Mouse (Mus musculus) G1E (cell line): Measurements from ENCODE around the gene Sh2d4b. TPM values are rescaled to one million over a fixed set of nuclear protein-coding genes. Genes with fewer than 3 reads are reported as not detected.

ENCODE experiments used
- ATAC-seq: 2 replicates; pipeline ENCODE4 v1.8.0; 2016; ENCODE audit warnings: mild to moderate bottlenecking; ENCODE audit not compliant: insufficient number of reproducible peaks, poor library complexity, low FRiP score, severe bottlenecking; ENCODE audit errors: extremely low read depth
- DNase-seq: peaks from one replicate; pipeline ENCODE4 v3.0.0; 2012; ENCODE audit warnings: low spot score
- H3K27me3 ChIP-seq: 2 replicates; pipeline ENCODE4 v1.6.1; 2012; ENCODE audit warnings: mild to moderate bottlenecking, low read length, inconsistent platforms; ENCODE audit not compliant: insufficient read depth
- H3K36me3 ChIP-seq: replicated peaks from 2 replicates; pipeline ENCODE3; 2012; ENCODE audit warnings: mild to moderate bottlenecking, inconsistent platforms
- H3K4me1 ChIP-seq: 2 replicates; pipeline ENCODE4 v1.6.1; 2012; ENCODE audit warnings: low read depth, low read length, inconsistent platforms, mixed read lengths; ENCODE audit not compliant: insufficient read depth
- H3K4me3 ChIP-seq: 2 replicates; pipeline ENCODE4 v1.5.1; 2012; ENCODE audit warnings: low read depth, mild to moderate bottlenecking, inconsistent platforms, low read length, moderate library complexity, mixed read lengths
- H3K9me3 ChIP-seq: replicated peaks from 2 replicates; pipeline ENCODE4 v1.6.1; 2012; ENCODE audit warnings: inconsistent platforms
- CTCF ChIP-seq: IDR thresholded peaks from 2 replicates; pipeline ENCODE4 v1.5.1; 2012; ENCODE audit warnings: low read depth, low read length, inconsistent platforms, mixed read lengths
- GATA1 ChIP-seq: IDR thresholded peaks from 2 replicates; pipeline ENCODE4 v1.6.1; 2012; ENCODE audit warnings: borderline replicate concordance, low read length, inconsistent platforms, mixed read lengths
- GATA2 ChIP-seq: IDR thresholded peaks from 2 replicates; pipeline ENCODE4 v1.6.1; 2012; ENCODE audit warnings: low read depth, low read length, inconsistent platforms, borderline replicate concordance
- POLR2AphosphoS5 ChIP-seq: IDR thresholded peaks from 2 replicates; pipeline ENCODE4 v1.6.1; 2012; ENCODE audit warnings: low read depth, low read length, inconsistent platforms; ENCODE audit not compliant: insufficient replicate concordance
- TAL1 ChIP-seq: conservative IDR thresholded peaks from 2 replicates; pipeline ENCODE4 v1.6.1; 2012; ENCODE audit warnings: low read depth, low read length, inconsistent platforms, mixed read lengths
- polyA plus RNA-seq: library from polyadenylated mRNA; stranded (reverse); fragments of >175 nt; gene quantifications from 2 replicates; pipeline ENCODE4 v1.2.3, GENCODE M21; 2012
- total RNA-seq, 2 experiments: library from RNA; stranded (forward) in 1 of 2; stranded (reverse) in 1 of 2; fragments of 200-1000 nt in 1 of 2; fragments of >200 nt in 1 of 2; fragmentation: Nextera tagmentation in 1 of 2; gene quantifications; 2 replicates each; pipeline ENCODE4 v1.2.3; 2014 to 2017

Sh2d4b gene
- total and polyA plus RNA-seq, 3 experiments = 0.07 to 0.27 TPM; not detected in 1

GRCm38 (mm10) chr14:40924378-40925113 lies 31.5 kb upstream of the Sh2d4b start:
- ATAC-seq = peak; percentile 42
- H3K36me3 ChIP-seq = peaks cover 85% of the 10 kb centered on the region
- no peak for DNase-seq
- H3K9me3 ChIP-seq = no peaks in the 10 kb centered on the region
- H3K4me1 ChIP-seq = peaks cover 72% of the 10 kb centered on the region
- TF ChIP-seq GATA2 (no peak), POLR2AphosphoS5 (no peak), CTCF (no peak), GATA1 (no peak), TAL1 (no peak)
- H3K4me3 ChIP-seq = no peak overlapping the region; the same call in 1 of the 2 replicates
- H3K27me3 ChIP-seq = no peaks in the 10 kb centered on the region

- Histone ChIP-seq H3K27me3 (no peaks in the 10 kb centered on the region), H3K36me3 (peaks cover 91% of the 10 kb centered on the region), H3K4me1 (peaks cover 75% of the 10 kb centered on the region), H3K9me3 (no peaks in the 10 kb centered on the region), H3K4me3 (no peak overlapping the region)
- TF ChIP-seq TAL1 (no peak), CTCF (no peak), GATA1 (no peak), POLR2AphosphoS5 (no peak)
- ATAC-seq (no peak), DNase-seq (no peak)
These were observed 28.2 kb upstream of the Sh2d4b start for GRCm38 (mm10) chr14:40921241-40921640.

GRCm38 (mm10) chr14:40919521-40919920 lies 26.5 kb upstream of the Sh2d4b start:
- DNase-seq (no peak), ATAC-seq (no peak)
- Histone ChIP-seq H3K27me3 (no peaks in the 10 kb centered on the region), H3K36me3 (peaks cover 96% of the 10 kb centered on the region), H3K4me1 (peaks cover 63% of the 10 kb centered on the region), H3K9me3 (no peaks in the 10 kb centered on the region), H3K4me3 (no peak overlapping the region)
- TF ChIP-seq POLR2AphosphoS5 (no peak), GATA1 (no peak), TAL1 (no peak), CTCF (no peak), GATA2 (no peak)

- Histone ChIP-seq H3K27me3 (no peaks in the 10 kb centered on the region), H3K36me3 (peaks cover 97% of the 10 kb centered on the region), H3K4me1 (peaks cover 54% of the 10 kb centered on the region), H3K9me3 (no peaks in the 10 kb centered on the region), H3K4me3 (no peak overlapping the region)
- no peak for TF ChIP-seq GATA1
- no peak for TF ChIP-seq TAL1
- TF ChIP-seq GATA2 = no peak
- TF ChIP-seq POLR2AphosphoS5 = no peak
- TF ChIP-seq CTCF = no peak
- no peak for DNase-seq
- no peak for ATAC-seq
These were observed 25.4 kb upstream of the Sh2d4b start for GRCm38 (mm10) chr14:40918477-40918876.

GRCm38 (mm10) chr14:40917632-40918031 lies 24.6 kb upstream of the Sh2d4b start:
- Histone ChIP-seq H3K27me3 (no peaks in the 10 kb centered on the region), H3K9me3 (no peaks in the 10 kb centered on the region), H3K36me3 (peaks cover 98% of the 10 kb centered on the region), H3K4me1 (peaks cover 50% of the 10 kb centered on the region), H3K4me3 (no peak overlapping the region)
- DNase-seq = peak; percentile 62
- 0 out of 2 replicates have a peak, but pooled peaks have one; percentile 37 for ATAC-seq
- no peak for TF ChIP-seq GATA1
- no peak for TF ChIP-seq POLR2AphosphoS5
- no peak for TF ChIP-seq GATA2
- peak; percentile 99 for TF ChIP-seq CTCF
- no peak for TF ChIP-seq TAL1

DNA sequence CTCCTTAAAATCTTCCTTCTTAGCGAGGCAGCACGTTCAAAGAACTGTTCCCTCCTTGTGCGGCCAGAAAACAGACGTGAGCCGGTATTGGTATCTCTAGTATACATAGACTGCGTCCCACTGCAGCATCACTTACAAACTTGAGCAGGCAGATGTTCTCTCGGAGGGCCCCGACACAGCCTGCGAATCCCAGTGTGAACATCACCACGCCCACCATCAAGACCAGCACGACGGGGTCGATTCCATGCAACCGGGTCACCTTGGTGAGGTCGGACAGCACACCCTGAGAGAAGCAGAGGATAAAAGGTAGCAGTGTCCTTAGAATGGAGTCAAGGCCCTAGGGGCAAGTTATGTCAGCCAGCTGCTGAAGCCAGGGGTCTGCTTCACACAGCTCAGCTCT lies 23.6 kb upstream of the Sh2d4b start:
- no peak for ATAC-seq
- peaks cover 44% of the 10 kb centered on the region for H3K4me1 ChIP-seq
- DNase-seq = no peak
- no peak overlapping the region for H3K4me3 ChIP-seq
- H3K9me3 ChIP-seq = no peaks in the 10 kb centered on the region
- peaks cover 93% of the 10 kb centered on the region for H3K36me3 ChIP-seq
- TF ChIP-seq POLR2AphosphoS5 (no peak), CTCF (no peak), TAL1 (no peak), GATA2 (no peak), GATA1 (no peak)
- H3K27me3 ChIP-seq = no peaks in the 10 kb centered on the region

- ATAC-seq (no peak), DNase-seq (no peak)
- no peaks in the 10 kb centered on the region for H3K27me3 ChIP-seq
- TF ChIP-seq TAL1 (no peak), GATA1 (no peak), CTCF (no peak), GATA2 (no peak), POLR2AphosphoS5 (no peak)
- H3K4me3 ChIP-seq = no peak overlapping the region
- no peaks in the 10 kb centered on the region for H3K9me3 ChIP-seq
- H3K36me3 ChIP-seq = peaks cover 93% of the 10 kb centered on the region
- H3K4me1 ChIP-seq = peaks cover 39% of the 10 kb centered on the region
These were observed 22.8 kb upstream of the Sh2d4b start for GRCm38 (mm10) chr14:40915838-40916237.
